Mouse (Mus musculus): ENCODE measurements around the gene Vps29. TPM values are rescaled to one million over a fixed set of nuclear protein-coding genes. Genes with fewer than 3 reads are reported as not detected.

Gene Vps29
- polyA plus RNA-seq, 1 experiment: 111 TPM

- H3K4me3 ChIP-seq (ENCODE audit: insufficient read depth, low read depth, low read length): no peak overlapping the region
- no peak overlapping the region for H3K27ac ChIP-seq (replicated peaks; ENCODE audit: low read depth, low read length)
- H3K4me1 ChIP-seq (ENCODE audit: control insufficient read depth, insufficient read depth, insufficient read length, low read length): peaks cover 14% of the 10 kb centered on the region
Measured at GRCm38 (mm10) chr5:122323523-122323922, 30.6 kb upstream of the Vps29 start.

GRCm38 (mm10) chr5:122324608-122325431 is 29.3 kb upstream of the Vps29 start:
- Histone ChIP-seq H3K4me3 (ENCODE audit: insufficient read depth, low read depth, low read length) (no peak overlapping the region), H3K27ac (replicated peaks; ENCODE audit: low read depth, low read length) (no peak overlapping the region), H3K4me1 (ENCODE audit: control insufficient read depth, insufficient read depth, insufficient read length, low read length) (peaks cover 8% of the 10 kb centered on the region)

GRCm38 (mm10) chr5:122325477-122325876 is 28.7 kb upstream of the Vps29 start:
- Histone ChIP-seq H3K4me1 (ENCODE audit: control insufficient read depth, insufficient read depth, insufficient read length, low read length) (peaks cover 4% of the 10 kb centered on the region; the same call in 1 of the 2 replicates), H3K4me3 (ENCODE audit: insufficient read depth, low read depth, low read length) (no peak overlapping the region), H3K27ac (replicated peaks; ENCODE audit: low read depth, low read length) (no peak overlapping the region)

GRCm38 (mm10) chr5:122327283-122327682 is 26.9 kb upstream of the Vps29 start:
- Histone ChIP-seq H3K4me3 (ENCODE audit: insufficient read depth, low read depth, low read length) (no peak overlapping the region), H3K27ac (replicated peaks; ENCODE audit: low read depth, low read length) (no peak overlapping the region), H3K4me1 (ENCODE audit: control insufficient read depth, insufficient read depth, insufficient read length, low read length) (no peaks in the 10 kb centered on the region)

GRCm38 (mm10) chr5:122330269-122330668 is 23.9 kb upstream of the Vps29 start:
- H3K4me3 ChIP-seq (ENCODE audit: insufficient read depth, low read depth, low read length): no peak overlapping the region
- no peaks in the 10 kb centered on the region for H3K4me1 ChIP-seq (ENCODE audit: control insufficient read depth, insufficient read depth, insufficient read length, low read length)
- H3K27ac ChIP-seq (replicated peaks; ENCODE audit: low read depth, low read length): no peak overlapping the region

- Histone ChIP-seq H3K27ac (replicated peaks; ENCODE audit: low read depth, low read length) (no peak overlapping the region), H3K4me1 (ENCODE audit: control insufficient read depth, insufficient read depth, insufficient read length, low read length) (no peaks in the 10 kb centered on the region), H3K4me3 (ENCODE audit: insufficient read depth, low read depth, low read length) (no peak overlapping the region)
Measured at GRCm38 (mm10) chr5:122334682-122335081, 19.5 kb upstream of the Vps29 start.

GRCm38 (mm10) chr5:122336554-122337294 is 17.4 kb upstream of the Vps29 start:
- H3K4me1 ChIP-seq (ENCODE audit: control insufficient read depth, insufficient read depth, insufficient read length, low read length): no peaks in the 10 kb centered on the region
- H3K27ac ChIP-seq (replicated peaks; ENCODE audit: low read depth, low read length): no peak overlapping the region
- H3K4me3 ChIP-seq (ENCODE audit: insufficient read depth, low read depth, low read length): no peak overlapping the region

GRCm38 (mm10) chr5:122342874-122343273 is 11.3 kb upstream of the Vps29 start:
- Histone ChIP-seq H3K27ac (replicated peaks; ENCODE audit: low read depth, low read length) (no peak overlapping the region), H3K4me3 (ENCODE audit: insufficient read depth, low read depth, low read length) (no peak overlapping the region), H3K4me1 (ENCODE audit: control insufficient read depth, insufficient read depth, insufficient read length, low read length) (no peaks in the 10 kb centered on the region)

- no peaks in the 10 kb centered on the region for H3K4me1 ChIP-seq (ENCODE audit: control insufficient read depth, insufficient read depth, insufficient read length, low read length)
- H3K4me3 ChIP-seq (ENCODE audit: insufficient read depth, low read depth, low read length): no peak overlapping the region
- H3K27ac ChIP-seq (replicated peaks; ENCODE audit: low read depth, low read length): no peak overlapping the region
Measured at GRCm38 (mm10) chr5:122343768-122344167, 10.4 kb upstream of the Vps29 start.

GRCm38 (mm10) chr5:122344260-122344659 is 9.9 kb upstream of the Vps29 start:
- no peaks in the 10 kb centered on the region for H3K4me1 ChIP-seq (ENCODE audit: control insufficient read depth, insufficient read depth, insufficient read length, low read length)
- no peak overlapping the region for H3K4me3 ChIP-seq (ENCODE audit: insufficient read depth, low read depth, low read length)
- no peak overlapping the region for H3K27ac ChIP-seq (replicated peaks; ENCODE audit: low read depth, low read length)

GRCm38 (mm10) chr5:122345777-122346176 is 8.4 kb upstream of the Vps29 start:
- Histone ChIP-seq H3K4me1 (ENCODE audit: control insufficient read depth, insufficient read depth, insufficient read length, low read length) (no peaks in the 10 kb centered on the region), H3K4me3 (ENCODE audit: insufficient read depth, low read depth, low read length) (no peak overlapping the region), H3K27ac (replicated peaks; ENCODE audit: low read depth, low read length) (no peak overlapping the region)

- Histone ChIP-seq H3K27ac (replicated peaks; ENCODE audit: low read depth, low read length) (peak overlapping the region; percentile 70), H3K4me3 (ENCODE audit: insufficient read depth, low read depth, low read length) (peak overlapping the region; percentile 83), H3K4me1 (ENCODE audit: control insufficient read depth, insufficient read depth, insufficient read length, low read length) (peaks cover 2% of the 10 kb centered on the region; the same call in 1 of the 2 replicates)
Measured at GRCm38 (mm10) chr5:122354492-122355067, 411 bp downstream of the Vps29 start.

GRCm38 (mm10) chr5:122371591-122372191 is 17.5 kb downstream of the Vps29 start, which contains the start of gene Gpn3:
Gene Gpn3, plus strand, starts transcription at chr5:122371876.
- H3K27ac ChIP-seq (replicated peaks; ENCODE audit: low read depth, low read length): peak within 1 kb of the TSS; percentile 45; the same call in 1 of the 2 replicates
- no peaks in the 10 kb centered on the region for H3K4me1 ChIP-seq (ENCODE audit: control insufficient read depth, insufficient read depth, insufficient read length, low read length)
- peak within 1 kb of the TSS; percentile 79 for H3K4me3 ChIP-seq (ENCODE audit: insufficient read depth, low read depth, low read length)

- Histone ChIP-seq H3K27ac (replicated peaks; ENCODE audit: low read depth, low read length) (peak within 1 kb of the TSS; percentile 45; the same call in 1 of the 2 replicates), H3K4me1 (ENCODE audit: control insufficient read depth, insufficient read depth, insufficient read length, low read length) (no peaks in the 10 kb centered on the region), H3K4me3 (ENCODE audit: insufficient read depth, low read depth, low read length) (peak within 1 kb of the TSS; percentile 79)
Measured at GRCm38 (mm10) chr5:122372192-122372769, 18.1 kb downstream of the Vps29 start, which contains the start of gene Fam216a. Gene Fam216a, minus strand, starts transcription at chr5:122372364.

Data from brown adipose tissue, adult 24 weeks (tissue).